Mouse (Mus musculus): Measurements from ENCODE around the gene Egflam. TPM values are rescaled to one million over a fixed set of nuclear protein-coding genes. Genes with fewer than 3 reads are reported as not detected.

Egflam gene
- polyA plus RNA-seq, 1 experiment from 2014 or later, result 11.4 TPM

DNA sequence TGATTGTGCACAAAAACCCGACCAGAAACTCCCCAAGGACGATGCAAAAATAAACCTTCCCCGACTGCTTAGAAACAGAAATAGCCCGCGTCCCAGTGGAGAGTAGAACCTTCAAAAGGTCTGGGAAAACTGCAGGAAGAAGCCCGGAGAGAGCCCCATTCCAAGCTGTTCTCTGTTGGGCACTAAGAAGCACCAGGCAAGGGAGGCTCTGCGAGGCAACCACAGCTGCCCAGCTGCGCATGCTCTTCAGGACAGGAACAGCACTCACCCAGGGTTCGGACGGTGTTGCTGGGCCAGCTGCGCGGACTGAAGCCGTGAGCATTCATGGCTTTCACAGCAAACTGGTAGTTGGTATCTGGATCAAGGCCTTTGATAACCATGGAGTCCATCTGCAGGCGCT, 108.7 kb downstream of the Egflam start:
- Histone ChIP-seq H3K27me3 (no peaks in the 10 kb centered on the region), H3K9ac (no peak overlapping the region), H3K4me1 (replicated peaks) (0 out of 2 replicates have a peak, but pooled peaks cover 5% of the 10 kb centered on the region), H3K9me3 (replicated peaks) (no peaks in the 10 kb centered on the region), H3K4me3 (no peak overlapping the region), H3K36me3 (no peaks in the 10 kb centered on the region), H3K27ac (no peak overlapping the region), H3K4me2 (peak overlapping the region; percentile 38)
- 37% methylated on average over 14 of the region's 14 CpGs for WGBS
- ATAC-seq (replicated peaks; ENCODE audit: insufficient number of reproducible peaks, insufficient read depth, low FRiP score, low read depth), result no peak

DNA sequence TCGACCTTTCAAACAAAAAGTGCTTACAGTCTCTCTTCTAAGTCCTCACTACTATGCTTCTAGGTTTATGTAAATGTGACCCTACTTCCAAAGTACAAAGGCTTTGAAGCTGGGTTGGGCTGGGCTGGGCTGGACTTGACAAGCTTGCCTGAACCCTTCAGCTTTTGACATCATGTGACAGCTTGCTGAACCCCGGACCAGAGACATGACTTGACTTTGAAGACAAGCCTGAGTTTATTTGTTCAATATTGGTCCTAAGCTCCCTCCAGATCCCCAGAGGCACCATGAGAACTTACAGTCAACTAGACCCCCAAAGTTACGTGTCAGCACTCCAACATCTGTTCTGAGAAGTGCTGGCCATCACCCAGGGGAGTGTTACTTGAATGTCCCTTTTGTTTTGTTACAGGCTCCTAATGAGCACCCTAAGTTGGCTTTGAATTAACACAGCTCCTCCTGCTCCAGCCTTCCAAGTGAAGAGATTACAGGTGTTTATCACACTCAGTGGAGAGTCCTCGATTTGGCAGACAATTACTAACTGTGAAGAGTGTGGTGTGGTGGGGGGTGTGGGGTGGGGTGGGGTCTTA, 109.3 kb downstream of the Egflam start:
- H3K9me3 ChIP-seq (replicated peaks), result no peaks in the 10 kb centered on the region
- no peaks in the 10 kb centered on the region for H3K36me3 ChIP-seq
- H3K4me2 ChIP-seq, result peak overlapping the region; percentile 38; the same call in 1 of the 2 replicates
- H3K4me3 ChIP-seq, result no peak overlapping the region
- no peak overlapping the region for H3K27ac ChIP-seq
- H3K27me3 ChIP-seq, result no peaks in the 10 kb centered on the region
- ATAC-seq (replicated peaks; ENCODE audit: insufficient number of reproducible peaks, insufficient read depth, low FRiP score, low read depth), result no peak
- WGBS, result 28% methylated on average over 4 of the region's 4 CpGs
- H3K4me1 ChIP-seq (replicated peaks), result 0 out of 2 replicates have a peak, but pooled peaks cover 5% of the 10 kb centered on the region
- no peak overlapping the region for H3K9ac ChIP-seq

DNA sequence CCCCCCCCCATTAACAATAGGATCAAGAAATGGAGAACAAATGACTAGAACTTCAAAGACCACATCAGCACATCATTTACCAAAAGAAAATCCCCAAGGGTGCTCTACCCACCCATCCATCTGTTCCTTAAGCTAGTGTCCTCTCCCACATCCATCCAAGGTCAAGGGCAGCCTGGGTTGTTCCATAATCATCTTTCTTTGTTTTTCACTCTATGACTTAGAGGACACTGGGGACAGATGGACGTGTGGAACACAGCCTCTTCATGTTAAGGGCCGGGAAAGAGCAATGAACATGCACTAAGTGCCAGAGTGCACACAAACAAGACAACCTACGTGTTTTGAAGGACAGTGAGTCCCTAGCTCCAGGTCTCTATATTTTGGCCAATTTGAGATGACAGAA, 110.3 kb downstream of the Egflam start:
- no peaks in the 10 kb centered on the region for H3K9me3 ChIP-seq (replicated peaks)
- ATAC-seq (replicated peaks; ENCODE audit: insufficient number of reproducible peaks, insufficient read depth, low FRiP score, low read depth), result no peak
- no peak overlapping the region for H3K4me3 ChIP-seq
- 76% methylated on average over 3 of the region's 3 CpGs for WGBS
- 0 out of 2 replicates have a peak, but pooled peaks cover 5% of the 10 kb centered on the region for H3K4me1 ChIP-seq (replicated peaks)
- H3K27ac ChIP-seq, result no peak overlapping the region
- no peak overlapping the region for H3K4me2 ChIP-seq
- no peaks in the 10 kb centered on the region for H3K36me3 ChIP-seq
- H3K27me3 ChIP-seq, result no peaks in the 10 kb centered on the region
- no peak overlapping the region for H3K9ac ChIP-seq

DNA sequence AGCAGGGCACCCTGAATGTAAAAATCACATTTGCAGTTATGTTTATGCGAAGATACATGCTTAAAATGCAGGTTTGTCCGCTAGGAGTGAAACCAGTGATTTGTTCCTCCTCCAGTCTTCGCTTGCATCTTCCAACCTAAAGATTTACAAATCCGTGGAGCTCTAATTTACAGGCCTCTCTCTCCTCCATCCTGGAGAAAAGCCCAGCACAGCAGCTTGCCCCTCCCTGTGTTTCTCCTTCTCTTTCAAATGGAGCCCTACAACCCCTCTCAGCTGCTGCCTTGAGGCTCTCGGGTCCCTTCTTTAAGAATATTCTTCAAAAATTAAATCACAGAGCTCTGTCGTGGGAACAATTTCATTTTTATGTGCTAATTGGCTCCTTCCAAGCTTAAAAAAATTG, 116.6 kb downstream of the Egflam start:
- H3K9me3 ChIP-seq (replicated peaks), result no peaks in the 10 kb centered on the region
- H3K27ac ChIP-seq, result no peak overlapping the region
- no peak overlapping the region for H3K4me2 ChIP-seq
- no peaks in the 10 kb centered on the region for H3K4me1 ChIP-seq (replicated peaks)
- H3K36me3 ChIP-seq, result no peaks in the 10 kb centered on the region
- no peak overlapping the region for H3K9ac ChIP-seq
- no peaks in the 10 kb centered on the region for H3K27me3 ChIP-seq
- no peak overlapping the region for H3K4me3 ChIP-seq
- WGBS, result 74% methylated on average over 6 of the region's 6 CpGs
- ATAC-seq (replicated peaks; ENCODE audit: insufficient number of reproducible peaks, insufficient read depth, low FRiP score, low read depth), result no peak

DNA sequence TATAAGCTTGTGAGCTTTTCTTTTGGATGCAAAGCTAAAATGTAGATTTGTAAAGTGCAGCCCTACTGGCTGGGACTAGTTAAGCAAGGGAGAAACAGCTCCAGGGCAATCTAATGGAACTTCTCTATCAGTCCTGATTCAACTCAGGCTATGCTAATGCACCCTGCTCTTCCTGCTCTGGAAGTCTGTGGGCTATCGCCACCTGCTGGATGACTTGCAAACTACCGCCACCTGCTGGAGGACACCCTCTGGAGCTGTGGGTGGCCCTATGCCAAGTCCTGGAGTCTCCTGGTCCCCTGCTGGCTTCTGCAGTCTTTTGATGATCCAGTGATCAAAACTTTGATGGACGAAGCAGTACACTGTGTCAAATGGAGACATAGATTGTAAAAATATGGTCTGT, 134.4 kb downstream of the Egflam start:
- Histone ChIP-seq H3K4me1 (replicated peaks) (no peaks in the 10 kb centered on the region), H3K27ac (no peak overlapping the region), H3K9ac (no peak overlapping the region), H3K4me2 (no peak overlapping the region), H3K4me3 (no peak overlapping the region), H3K27me3 (no peaks in the 10 kb centered on the region), H3K9me3 (replicated peaks) (no peaks in the 10 kb centered on the region), H3K36me3 (no peaks in the 10 kb centered on the region)
- no peak for ATAC-seq (replicated peaks; ENCODE audit: insufficient number of reproducible peaks, insufficient read depth, low FRiP score, low read depth)
- 12% methylated on average over 3 of the region's 3 CpGs for WGBS

DNA sequence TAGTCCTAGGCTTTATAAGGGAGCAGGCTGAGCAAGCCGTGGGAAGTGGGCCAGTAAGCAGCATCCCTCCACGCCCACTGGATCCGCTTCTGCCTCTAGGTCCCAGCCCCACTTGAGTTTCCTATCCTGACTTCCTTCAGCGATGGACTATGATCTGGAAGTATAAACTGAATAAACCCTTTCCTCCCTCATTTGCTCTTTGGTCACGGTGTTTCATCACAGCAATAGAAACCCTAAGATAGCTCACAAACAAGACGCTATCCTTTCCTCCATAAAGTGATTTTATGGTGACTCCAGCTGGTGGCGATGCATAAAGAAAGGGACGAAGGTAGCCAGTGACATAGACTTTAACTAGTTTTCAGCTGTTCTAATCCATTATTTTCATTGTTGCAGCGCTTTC, 134.9 kb downstream of the Egflam start:
- H3K27me3 ChIP-seq, result no peaks in the 10 kb centered on the region
- no peak overlapping the region for H3K27ac ChIP-seq
- H3K4me1 ChIP-seq (replicated peaks), result no peaks in the 10 kb centered on the region
- 89% methylated on average over 9 of the region's 9 CpGs for WGBS
- H3K9ac ChIP-seq, result no peak overlapping the region
- no peak overlapping the region for H3K4me3 ChIP-seq
- no peak overlapping the region for H3K4me2 ChIP-seq
- no peaks in the 10 kb centered on the region for H3K36me3 ChIP-seq
- ATAC-seq (replicated peaks; ENCODE audit: insufficient number of reproducible peaks, insufficient read depth, low FRiP score, low read depth), result no peak
- no peaks in the 10 kb centered on the region for H3K9me3 ChIP-seq (replicated peaks)

DNA sequence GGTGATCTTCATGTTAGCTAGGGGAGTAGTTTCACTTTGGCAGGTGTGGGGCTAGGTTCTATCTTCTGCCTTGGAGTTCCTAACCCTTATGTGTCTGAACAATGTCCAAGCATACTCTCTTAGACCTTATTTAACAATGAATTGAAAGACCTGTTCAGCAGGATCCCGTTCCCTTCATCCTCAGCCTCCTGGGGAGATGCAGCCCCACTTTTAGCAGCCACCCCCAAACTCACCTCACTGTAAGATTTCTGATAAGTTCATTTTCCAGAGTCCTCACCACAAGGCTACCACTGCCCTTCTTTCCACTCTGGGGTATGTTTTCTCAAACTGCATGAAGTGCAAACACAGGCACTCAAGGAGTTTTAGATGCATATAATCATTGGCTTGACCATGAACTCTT, 136.8 kb downstream of the Egflam start:
- no peak for ATAC-seq (replicated peaks; ENCODE audit: insufficient number of reproducible peaks, insufficient read depth, low FRiP score, low read depth)
- Histone ChIP-seq H3K36me3 (no peaks in the 10 kb centered on the region), H3K4me1 (replicated peaks) (no peaks in the 10 kb centered on the region), H3K4me2 (no peak overlapping the region), H3K27ac (no peak overlapping the region), H3K9me3 (replicated peaks) (no peaks in the 10 kb centered on the region), H3K9ac (no peak overlapping the region), H3K4me3 (no peak overlapping the region), H3K27me3 (no peaks in the 10 kb centered on the region)
- 81% methylated on average over 1 of the region's 1 CpGs for WGBS

DNA sequence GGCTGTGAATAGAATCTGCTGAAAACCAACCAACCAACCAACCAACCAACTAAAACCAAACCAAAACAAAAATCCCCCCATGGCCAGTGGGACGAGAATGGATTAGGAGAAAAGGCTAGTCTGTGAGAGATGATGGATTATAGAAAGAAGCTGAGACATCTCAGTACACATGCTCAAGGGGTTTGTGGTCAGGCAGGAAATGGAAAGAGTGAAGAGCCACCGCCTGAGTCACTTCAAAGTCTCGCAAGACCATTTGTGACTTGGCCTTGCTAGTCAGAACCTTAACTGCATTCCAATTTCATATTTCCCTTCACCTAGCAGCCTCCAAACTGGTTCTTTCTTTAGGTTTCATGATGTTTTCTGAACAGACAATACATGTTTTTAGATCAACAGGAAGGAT, 141.6 kb downstream of the Egflam start:
- H3K27me3 ChIP-seq, result no peaks in the 10 kb centered on the region

DNA sequence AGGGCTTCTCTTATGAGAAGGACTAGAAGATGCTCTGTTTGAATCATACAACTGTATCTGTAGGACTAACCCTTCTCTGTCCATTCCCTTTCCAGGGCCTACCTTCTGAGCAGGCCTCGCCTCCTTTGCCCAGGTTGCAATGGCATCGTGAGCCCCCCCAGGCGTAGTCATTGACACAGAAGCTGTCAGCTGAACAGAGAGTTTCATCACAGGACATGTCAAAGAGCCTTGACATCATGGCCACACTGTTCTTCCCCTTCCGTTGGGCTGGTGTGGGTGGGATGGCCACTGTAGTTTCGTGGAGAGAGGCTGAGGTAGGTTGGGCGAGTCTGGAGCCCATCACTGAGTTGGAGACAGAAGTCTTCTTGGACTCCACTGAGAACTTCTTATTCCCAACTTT, 144.9 kb downstream of the Egflam start:
- no peaks in the 10 kb centered on the region for H3K9me3 ChIP-seq (replicated peaks)
- H3K4me3 ChIP-seq, result no peak overlapping the region
- H3K4me1 ChIP-seq (replicated peaks), result peaks cover 4% of the 10 kb centered on the region
- ATAC-seq (replicated peaks; ENCODE audit: insufficient number of reproducible peaks, insufficient read depth, low FRiP score, low read depth), result no peak
- H3K4me2 ChIP-seq, result no peak overlapping the region
- no peaks in the 10 kb centered on the region for H3K27me3 ChIP-seq
- H3K9ac ChIP-seq, result no peak overlapping the region
- H3K27ac ChIP-seq, result no peak overlapping the region
- 88% methylated on average over 6 of the region's 6 CpGs for WGBS
- no peaks in the 10 kb centered on the region for H3K36me3 ChIP-seq

More for the DNA sequence above, 141.6 kb downstream of the Egflam start:
- ATAC-seq (replicated peaks; ENCODE audit: insufficient number of reproducible peaks, insufficient read depth, low FRiP score, low read depth), result no peak
- Histone ChIP-seq H3K4me3 (no peak overlapping the region), H3K27ac (no peak overlapping the region), H3K36me3 (no peaks in the 10 kb centered on the region), H3K9ac (no peak overlapping the region), H3K4me2 (no peak overlapping the region), H3K9me3 (replicated peaks) (no peaks in the 10 kb centered on the region), H3K4me1 (replicated peaks) (peaks cover 4% of the 10 kb centered on the region)
- 78% methylated on average over 3 of the region's 3 CpGs for WGBS

DNA sequence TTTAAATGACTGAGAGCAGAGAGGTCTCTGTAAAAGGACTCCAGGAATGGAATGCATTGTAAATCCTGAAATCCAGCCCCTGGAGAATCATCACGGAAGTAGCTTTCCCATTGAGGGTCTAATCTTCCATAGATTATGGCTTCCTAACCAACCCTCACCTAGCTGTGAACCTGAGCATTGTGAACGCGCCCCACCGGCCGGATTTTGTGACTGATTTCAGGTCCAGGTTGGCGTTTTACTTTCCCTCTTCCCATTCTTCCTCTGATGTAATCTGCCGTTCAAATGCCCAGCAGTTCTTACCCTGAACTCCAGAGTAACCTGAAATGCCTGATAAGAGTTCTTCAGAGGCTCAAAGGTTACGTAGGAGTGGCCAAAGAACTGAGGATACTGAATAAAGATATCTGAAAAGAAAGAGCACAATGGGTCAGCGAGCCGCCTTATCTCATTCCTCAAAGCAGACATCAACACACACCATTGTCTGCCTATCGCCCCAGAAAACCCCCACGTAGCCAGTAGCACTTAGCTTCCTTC, 146.0 kb downstream of the Egflam start:
- Histone ChIP-seq H3K27ac (no peak overlapping the region), H3K4me2 (no peak overlapping the region), H3K4me3 (no peak overlapping the region), H3K36me3 (no peaks in the 10 kb centered on the region), H3K9ac (no peak overlapping the region), H3K9me3 (replicated peaks) (no peaks in the 10 kb centered on the region), H3K4me1 (replicated peaks) (peaks cover 4% of the 10 kb centered on the region), H3K27me3 (no peaks in the 10 kb centered on the region)
- 48% methylated on average over 12 of the region's 12 CpGs for whole genome bisulfite sequencing
- ATAC-seq (replicated peaks; ENCODE audit: insufficient number of reproducible peaks, insufficient read depth, low FRiP score, low read depth), result no peak

DNA sequence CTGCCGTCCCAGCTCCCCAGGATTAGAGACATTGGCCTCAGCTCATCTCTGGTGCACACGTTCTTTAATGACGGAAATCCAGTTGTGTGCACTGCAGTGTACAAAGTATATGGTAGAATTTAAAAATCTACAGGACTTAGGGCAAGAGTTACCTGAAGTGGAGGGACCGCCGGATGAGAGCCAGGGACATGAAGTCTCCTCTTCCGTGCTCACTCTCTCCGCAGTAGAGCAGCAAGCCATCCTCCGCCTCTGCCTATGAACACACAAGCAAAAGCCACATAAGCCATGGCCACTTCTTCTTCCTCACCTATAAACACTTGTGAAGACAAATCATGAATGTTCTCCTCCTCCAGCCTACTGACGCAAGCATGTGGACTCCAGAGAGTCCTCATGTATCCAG, 147.2 kb downstream of the Egflam start:
- H3K27me3 ChIP-seq, result no peaks in the 10 kb centered on the region
- no peak overlapping the region for H3K9ac ChIP-seq
- no peak for ATAC-seq (replicated peaks; ENCODE audit: insufficient number of reproducible peaks, insufficient read depth, low FRiP score, low read depth)
- no peak overlapping the region for H3K4me3 ChIP-seq
- 94% methylated on average over 9 of the region's 9 CpGs for WGBS
- H3K4me1 ChIP-seq (replicated peaks), result peaks cover 4% of the 10 kb centered on the region
- H3K4me2 ChIP-seq, result no peak overlapping the region
- no peaks in the 10 kb centered on the region for H3K36me3 ChIP-seq
- H3K9me3 ChIP-seq (replicated peaks), result no peaks in the 10 kb centered on the region
- no peak overlapping the region for H3K27ac ChIP-seq

DNA sequence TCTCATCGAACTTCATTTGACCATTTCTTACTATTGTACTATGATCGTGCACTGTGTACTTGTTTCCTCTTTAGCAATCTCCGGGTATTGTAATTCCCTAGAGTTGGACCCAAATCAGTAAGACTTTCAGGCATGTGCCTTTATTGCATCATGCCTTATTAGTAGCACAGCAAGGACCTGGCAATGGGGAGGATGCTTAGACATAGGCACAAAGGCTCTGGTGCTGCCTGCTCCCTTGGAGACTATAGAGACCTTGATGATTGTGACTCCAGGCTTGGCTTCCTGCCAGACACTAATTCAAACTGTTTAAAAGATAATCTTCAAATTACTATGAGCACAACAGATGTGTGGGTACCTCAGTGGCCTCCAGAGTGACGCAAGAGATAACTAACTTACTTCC, 149.0 kb downstream of the Egflam start:
- H3K27me3 ChIP-seq, result no peaks in the 10 kb centered on the region
- no peaks in the 10 kb centered on the region for H3K36me3 ChIP-seq
- no peak overlapping the region for H3K4me3 ChIP-seq
- no peak overlapping the region for H3K4me2 ChIP-seq
- ATAC-seq (replicated peaks; ENCODE audit: insufficient number of reproducible peaks, insufficient read depth, low FRiP score, low read depth), result no peak
- no peaks in the 10 kb centered on the region for H3K9me3 ChIP-seq (replicated peaks)
- H3K4me1 ChIP-seq (replicated peaks), result peaks cover 4% of the 10 kb centered on the region
- no peak overlapping the region for H3K27ac ChIP-seq
- no peak overlapping the region for H3K9ac ChIP-seq
- WGBS, result 93% methylated on average over 4 of the region's 4 CpGs
